Mouse (Mus musculus) lung, adult 18-20 months (tissue): ENCODE results near the gene Ate1.
"Not testable (repeated sequence)": the region's sequence is repeated elsewhere in the genome, so short reads cannot be mapped to it uniquely, and the experiment has no call there.

Experiments used
- DNase-seq, 2 experiments: peaks; one replicate each; pipeline ENCODE4 v3.0.0; 2022; ENCODE audit warnings: mixed read lengths in 2 of 2

Gene Ate1

GRCm38 (mm10) chr7:130520049-130520425, at the start of gene Ate1:
TSS of gene Ate1 (minus strand) at chr7:130520369.
- DNase-seq: no peak

- no peak for DNase-seq
These were observed 48.7 kb upstream of the Ate1 start for GRCm38 (mm10) chr7:130568783-130569436.

GRCm38 (mm10) chr7:130564596-130564995, 44.4 kb upstream of the Ate1 start:
- DNase-seq: no peak

GRCm38 (mm10) chr7:130563880-130564279, 43.7 kb upstream of the Ate1 start:
- DNase-seq: no peak

GRCm38 (mm10) chr7:130563276-130563675, 43.1 kb upstream of the Ate1 start:
- no peak for DNase-seq

- no peak for DNase-seq
These were observed 40.8 kb upstream of the Ate1 start for GRCm38 (mm10) chr7:130560933-130561332.

GRCm38 (mm10) chr7:130558592-130558991, 38.4 kb upstream of the Ate1 start:
- peak in 1 of 2 experiments; percentile 18 for DNase-seq

GRCm38 (mm10) chr7:130555597-130555996, 35.4 kb upstream of the Ate1 start:
- DNase-seq: no peak

- DNase-seq: no peak
These were observed 33.2 kb upstream of the Ate1 start for GRCm38 (mm10) chr7:130553321-130553720.

- DNase-seq: peak in 1 of 2 experiments; percentile 34
These were observed 32.6 kb upstream of the Ate1 start for GRCm38 (mm10) chr7:130552780-130553179.

- no peak for DNase-seq
These were observed 27.5 kb upstream of the Ate1 start for GRCm38 (mm10) chr7:130547635-130548175.

- peak; percentile 90 to 93 for DNase-seq
These were observed 26.8 kb upstream of the Ate1 start for GRCm38 (mm10) chr7:130546791-130547484.

- DNase-seq: no peak
These were observed 26.2 kb upstream of the Ate1 start for GRCm38 (mm10) chr7:130546421-130546790.

GRCm38 (mm10) chr7:130545893-130546292, 25.7 kb upstream of the Ate1 start:
- DNase-seq: no peak

GRCm38 (mm10) chr7:130545401-130545800, 25.2 kb upstream of the Ate1 start:
- DNase-seq: no peak

GRCm38 (mm10) chr7:130543181-130543580, 23.0 kb upstream of the Ate1 start:
- DNase-seq: no peak

GRCm38 (mm10) chr7:130540176-130540575, 20.0 kb upstream of the Ate1 start:
- no peak for DNase-seq

- DNase-seq: no peak
These were observed 16.9 kb upstream of the Ate1 start for GRCm38 (mm10) chr7:130537068-130537467.

GRCm38 (mm10) chr7:130535174-130535573, 15.0 kb upstream of the Ate1 start:
- DNase-seq: no peak

- DNase-seq: peak; percentile 84 to 87
These were observed 13.4 kb upstream of the Ate1 start for GRCm38 (mm10) chr7:130533316-130534260.

GRCm38 (mm10) chr7:130531138-130531537, 11.0 kb upstream of the Ate1 start:
- not testable (repeated sequence) for DNase-seq

GRCm38 (mm10) chr7:130527306-130527705, 7.1 kb upstream of the Ate1 start:
- DNase-seq: no peak

- DNase-seq: no peak
These were observed 3.3 kb upstream of the Ate1 start for GRCm38 (mm10) chr7:130523451-130523850.
